Mouse (Mus musculus): ENCODE results near the gene Mga. TPM values are rescaled to one million over a fixed set of nuclear protein-coding genes. Genes with fewer than 3 reads are reported as not detected.

Gene Mga
- polyA plus RNA-seq (2015; fragmentation: Nextera tagmentation; extraction: Ambion mirVana), result 24.3 and 27.3 TPM in 2 replicates

DNA sequence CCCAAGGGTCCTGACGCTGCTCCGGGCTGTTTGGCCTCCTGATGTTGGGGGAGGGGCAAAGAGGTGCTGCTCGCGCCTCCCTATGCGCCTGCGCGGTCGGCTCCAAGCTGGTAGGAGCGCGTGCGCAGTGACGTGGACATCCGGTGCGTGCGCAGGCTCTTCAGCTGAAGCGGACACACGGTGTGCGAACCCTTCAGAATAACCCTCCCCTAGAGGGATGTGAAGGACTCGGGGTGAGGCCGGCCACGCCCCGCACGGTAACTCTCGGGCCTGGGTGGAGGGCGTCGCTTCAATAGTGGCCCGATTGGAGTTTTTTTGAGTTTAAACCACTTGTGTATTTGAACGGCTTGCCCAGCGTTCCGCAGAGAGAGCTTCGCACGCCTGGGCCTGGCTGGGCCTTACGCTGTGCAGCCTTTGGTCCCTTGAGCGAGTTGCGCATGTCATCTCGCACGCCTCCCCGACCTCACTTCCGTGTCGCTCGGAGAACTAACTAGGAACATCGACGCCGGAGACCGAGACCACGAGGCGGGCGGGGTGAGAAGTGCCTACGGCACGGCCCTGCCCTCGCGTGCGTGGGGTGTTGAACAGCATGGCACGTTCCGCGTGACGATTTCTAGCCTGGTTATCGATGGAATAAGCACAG, at the start of gene Mga:
Gene Mga (plus strand): TSS at position 139 of the 643 bp plus-strand sequence.
- ATAC-seq (ENCODE audit: insufficient read depth, low FRiP score), result peak; percentile 99
- Histone ChIP-seq H3K9me3 (replicated peaks; ENCODE audit: control insufficient read depth, low read length) (no peaks in the 10 kb centered on the region), H3K27me3 (ENCODE audit: control insufficient read depth, insufficient read depth, low read length) (no peaks in the 10 kb centered on the region), H3K4me1 (ENCODE audit: control insufficient read depth, insufficient read depth, low read length) (peaks cover 11% of the 10 kb centered on the region), H3K27ac (ENCODE audit: low read length) (peak within 1 kb of the TSS; percentile 96), H3K4me2 (ENCODE audit: low read depth, low read length) (peak within 1 kb of the TSS; percentile 95), H3K36me3 (ENCODE audit: control insufficient read depth, insufficient read depth, low read length) (no peaks in the 10 kb centered on the region), H3K9ac (ENCODE audit: low read length) (peak within 1 kb of the TSS; percentile 78), H3K4me3 (replicated peaks; ENCODE audit: low read length) (peak within 1 kb of the TSS; percentile 66)
- under 1% methylated on average over 58 of the region's 58 CpGs for WGBS

DNA sequence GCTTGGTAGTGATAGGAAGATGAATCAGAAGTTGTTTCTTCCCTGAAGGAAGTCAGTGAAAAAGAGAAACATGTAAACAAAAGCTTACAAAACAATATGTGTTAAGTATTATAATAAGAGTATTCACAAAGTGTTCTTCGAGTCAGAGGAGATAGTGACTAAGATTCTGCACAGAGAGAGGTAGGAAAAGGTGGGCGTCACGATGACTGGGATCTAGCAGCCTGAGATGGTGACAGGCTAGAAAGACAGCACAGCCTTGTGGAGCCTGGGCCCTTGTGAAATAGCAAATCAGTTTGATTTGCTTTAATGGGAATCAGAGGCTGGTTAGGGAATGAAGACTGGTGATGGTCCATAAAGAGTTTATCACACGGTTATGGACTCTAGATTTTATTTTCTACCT, 43.2 kb upstream of the Mga start:
- 84% methylated on average over 4 of the region's 4 CpGs for WGBS
- Histone ChIP-seq H3K36me3 (ENCODE audit: control insufficient read depth, insufficient read depth, low read length) (no peaks in the 10 kb centered on the region), H3K9me3 (replicated peaks; ENCODE audit: control insufficient read depth, low read length) (no peaks in the 10 kb centered on the region), H3K9ac (ENCODE audit: low read length) (no peak overlapping the region), H3K27ac (ENCODE audit: low read length) (no peak overlapping the region), H3K27me3 (ENCODE audit: control insufficient read depth, insufficient read depth, low read length) (no peaks in the 10 kb centered on the region), H3K4me1 (ENCODE audit: control insufficient read depth, insufficient read depth, low read length) (no peaks in the 10 kb centered on the region), H3K4me3 (replicated peaks; ENCODE audit: low read length) (no peak overlapping the region), H3K4me2 (ENCODE audit: low read depth, low read length) (no peak overlapping the region)
- no peak for ATAC-seq (ENCODE audit: insufficient read depth, low FRiP score)

DNA sequence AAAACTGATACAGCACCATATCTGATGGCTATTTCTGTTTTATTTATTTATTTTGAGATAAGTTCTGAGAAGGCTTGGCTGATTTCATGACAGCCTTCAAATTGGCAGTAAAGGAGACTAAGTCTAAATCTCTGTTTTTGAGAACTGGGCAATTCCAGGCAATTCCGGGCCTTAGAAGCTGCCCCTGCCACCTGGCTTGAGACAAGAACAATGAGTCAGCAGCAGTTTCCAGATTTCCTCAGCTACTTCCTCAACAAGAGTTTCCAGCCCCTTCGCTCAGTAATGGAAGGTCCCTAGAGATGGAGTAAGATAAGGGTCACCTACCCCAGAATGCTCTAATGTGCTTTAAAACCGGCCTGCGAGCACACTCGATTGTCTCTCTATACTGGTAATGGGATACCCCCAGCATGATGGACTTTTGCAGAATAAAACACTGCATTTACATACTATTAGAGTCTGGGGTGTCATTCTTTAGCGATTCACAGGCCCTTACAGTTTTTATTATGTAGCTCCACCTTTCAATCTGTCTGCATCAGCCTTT, 41.6 kb upstream of the Mga start:
- H3K36me3 ChIP-seq (ENCODE audit: control insufficient read depth, insufficient read depth, low read length), result no peaks in the 10 kb centered on the region
- H3K27ac ChIP-seq (ENCODE audit: low read length), result no peak overlapping the region
- no peaks in the 10 kb centered on the region for H3K4me1 ChIP-seq (ENCODE audit: control insufficient read depth, insufficient read depth, low read length)
- no peaks in the 10 kb centered on the region for H3K9me3 ChIP-seq (replicated peaks; ENCODE audit: control insufficient read depth, low read length)
- 67% methylated on average over 6 of the region's 6 CpGs for WGBS
- no peak overlapping the region for H3K9ac ChIP-seq (ENCODE audit: low read length)
- no peak overlapping the region for H3K4me3 ChIP-seq (replicated peaks; ENCODE audit: low read length)
- H3K4me2 ChIP-seq (ENCODE audit: low read depth, low read length), result no peak overlapping the region
- no peak for ATAC-seq (ENCODE audit: insufficient read depth, low FRiP score)
- H3K27me3 ChIP-seq (ENCODE audit: control insufficient read depth, insufficient read depth, low read length), result no peaks in the 10 kb centered on the region

DNA sequence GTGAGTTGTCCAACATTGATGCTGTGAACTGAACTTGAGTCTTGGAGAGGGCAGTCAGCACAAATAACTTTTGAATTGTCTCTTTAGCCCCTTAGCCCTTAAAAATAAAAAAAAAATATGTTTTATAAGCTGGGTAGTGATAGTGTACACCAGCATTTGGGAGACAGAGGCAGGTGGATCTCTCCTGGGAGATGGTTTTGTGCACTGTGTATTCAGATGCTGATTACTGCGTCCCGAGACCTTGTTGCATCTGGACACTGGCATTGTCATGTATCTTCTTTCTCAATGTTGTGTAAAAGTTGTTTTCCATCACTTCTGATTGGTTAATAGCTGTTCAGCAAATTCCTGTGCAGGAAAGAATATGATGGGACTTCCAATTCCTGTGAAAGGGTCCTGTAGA, 39.7 kb upstream of the Mga start:
- Histone ChIP-seq H3K4me1 (ENCODE audit: control insufficient read depth, insufficient read depth, low read length) (no peaks in the 10 kb centered on the region), H3K27ac (ENCODE audit: low read length) (no peak overlapping the region), H3K36me3 (ENCODE audit: control insufficient read depth, insufficient read depth, low read length) (no peaks in the 10 kb centered on the region), H3K9ac (ENCODE audit: low read length) (no peak overlapping the region), H3K27me3 (ENCODE audit: control insufficient read depth, insufficient read depth, low read length) (no peaks in the 10 kb centered on the region), H3K4me2 (ENCODE audit: low read depth, low read length) (no peak overlapping the region), H3K9me3 (replicated peaks; ENCODE audit: control insufficient read depth, low read length) (no peaks in the 10 kb centered on the region), H3K4me3 (replicated peaks; ENCODE audit: low read length) (no peak overlapping the region)
- no peak for ATAC-seq (ENCODE audit: insufficient read depth, low FRiP score)
- 84% methylated on average over 2 of the region's 2 CpGs for WGBS

DNA sequence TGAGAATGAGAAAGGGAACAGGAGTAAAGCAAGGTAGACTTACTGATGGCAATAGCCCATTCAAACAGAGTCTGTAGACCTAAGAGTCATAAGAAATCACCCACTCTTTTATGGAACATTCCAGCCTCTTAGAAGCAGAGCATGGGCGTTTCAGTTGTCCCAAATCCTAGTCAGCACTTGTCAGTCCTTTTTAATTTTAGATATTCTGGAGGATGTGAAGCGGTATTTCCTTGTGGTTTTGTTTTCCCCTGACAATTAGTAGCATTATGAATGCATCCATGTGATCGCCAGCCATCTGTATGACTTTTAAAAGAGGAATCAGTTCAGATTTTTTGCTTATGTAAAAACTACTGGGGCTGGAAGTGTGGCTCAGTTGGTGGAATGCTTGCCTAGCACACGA, 32.5 kb upstream of the Mga start:
- ATAC-seq (ENCODE audit: insufficient read depth, low FRiP score), result no peak
- WGBS, result 64% methylated on average over 4 of the region's 4 CpGs
- Histone ChIP-seq H3K4me1 (ENCODE audit: control insufficient read depth, insufficient read depth, low read length) (no peaks in the 10 kb centered on the region), H3K27me3 (ENCODE audit: control insufficient read depth, insufficient read depth, low read length) (no peaks in the 10 kb centered on the region), H3K9ac (ENCODE audit: low read length) (no peak overlapping the region), H3K36me3 (ENCODE audit: control insufficient read depth, insufficient read depth, low read length) (no peaks in the 10 kb centered on the region), H3K27ac (ENCODE audit: low read length) (no peak overlapping the region), H3K9me3 (replicated peaks; ENCODE audit: control insufficient read depth, low read length) (no peaks in the 10 kb centered on the region), H3K4me3 (replicated peaks; ENCODE audit: low read length) (no peak overlapping the region), H3K4me2 (ENCODE audit: low read depth, low read length) (no peak overlapping the region)

DNA sequence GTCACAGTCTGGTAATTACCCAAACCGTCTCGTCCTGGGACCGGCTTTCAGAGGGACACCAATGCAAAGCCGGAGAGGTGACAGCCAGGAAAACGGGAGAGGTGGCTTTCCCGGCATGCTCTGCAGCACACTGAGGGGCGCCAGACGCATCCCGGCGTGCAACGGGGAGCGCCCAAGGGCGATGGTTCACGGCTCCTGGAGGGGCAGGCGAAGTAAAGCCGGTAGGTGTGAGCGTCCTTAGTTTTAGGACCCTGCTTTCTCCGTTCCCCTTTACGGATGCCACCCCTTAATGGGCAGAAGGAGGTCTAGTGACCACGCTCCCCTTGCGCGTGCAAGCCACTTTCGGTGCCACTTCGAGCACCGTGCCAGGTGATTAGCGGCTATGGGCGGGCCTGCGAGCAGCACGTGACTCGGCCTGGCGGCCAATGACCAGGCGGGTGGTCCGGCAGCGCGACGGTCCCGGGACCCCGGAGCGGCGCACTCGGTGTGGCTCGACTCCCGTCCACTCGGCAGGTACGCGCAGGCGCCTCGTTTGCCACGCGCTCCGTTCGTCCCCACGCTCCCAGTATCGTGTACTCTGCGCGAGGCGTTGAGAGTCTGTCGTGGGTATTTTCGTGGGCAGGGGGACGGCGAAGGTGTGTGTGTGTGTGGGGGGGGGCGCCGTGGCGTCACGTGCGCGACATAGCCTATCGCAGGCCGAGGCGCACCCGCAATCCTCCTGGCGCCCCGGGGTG, 24.5 kb upstream of the Mga start:
- Histone ChIP-seq H3K4me3 (replicated peaks; ENCODE audit: low read length) (peak overlapping the region; percentile 66), H3K27me3 (ENCODE audit: control insufficient read depth, insufficient read depth, low read length) (no peaks in the 10 kb centered on the region), H3K9me3 (replicated peaks; ENCODE audit: control insufficient read depth, low read length) (no peaks in the 10 kb centered on the region), H3K4me2 (ENCODE audit: low read depth, low read length) (peak overlapping the region; percentile 99), H3K9ac (ENCODE audit: low read length) (peak overlapping the region; percentile 79), H3K4me1 (ENCODE audit: control insufficient read depth, insufficient read depth, low read length) (0 out of 2 replicates have a peak, but pooled peaks cover 3% of the 10 kb centered on the region), H3K36me3 (ENCODE audit: control insufficient read depth, insufficient read depth, low read length) (no peaks in the 10 kb centered on the region), H3K27ac (ENCODE audit: low read length) (peak overlapping the region; percentile 14; the same call in 1 of the 2 replicates)
- under 1% methylated on average over 73 of the region's 73 CpGs for WGBS
- ATAC-seq (ENCODE audit: insufficient read depth, low FRiP score), result peak; percentile 87

DNA sequence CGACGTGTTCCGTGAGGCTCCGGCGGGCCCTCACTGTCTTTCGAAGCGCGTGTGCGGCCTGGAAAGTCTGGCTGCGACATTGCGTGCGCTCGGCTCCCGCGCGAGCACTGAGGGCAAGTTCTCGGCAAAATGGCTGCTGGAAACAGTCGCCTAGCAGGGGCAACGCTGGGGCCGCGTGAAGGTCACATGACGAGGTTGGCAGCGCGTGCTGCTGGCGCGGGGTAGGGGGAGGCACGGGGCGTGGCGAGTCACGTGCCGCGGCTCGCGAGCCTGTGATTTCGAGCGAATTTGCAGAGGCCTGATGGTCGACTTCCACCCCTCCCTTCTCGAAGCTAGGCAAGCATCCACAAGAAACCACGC, 23.9 kb upstream of the Mga start:
- ATAC-seq (ENCODE audit: insufficient read depth, low FRiP score), result peak; percentile 91
- Histone ChIP-seq H3K4me1 (ENCODE audit: control insufficient read depth, insufficient read depth, low read length) (0 out of 2 replicates have a peak, but pooled peaks cover 3% of the 10 kb centered on the region), H3K9ac (ENCODE audit: low read length) (peak overlapping the region; percentile 79), H3K27ac (ENCODE audit: low read length) (0 out of 2 replicates have a peak overlapping the region, but pooled peaks have one; percentile 14), H3K4me3 (replicated peaks; ENCODE audit: low read length) (peak overlapping the region; percentile 66), H3K9me3 (replicated peaks; ENCODE audit: control insufficient read depth, low read length) (no peaks in the 10 kb centered on the region), H3K27me3 (ENCODE audit: control insufficient read depth, insufficient read depth, low read length) (no peaks in the 10 kb centered on the region), H3K4me2 (ENCODE audit: low read depth, low read length) (peak overlapping the region; percentile 99), H3K36me3 (ENCODE audit: control insufficient read depth, insufficient read depth, low read length) (no peaks in the 10 kb centered on the region)
- WGBS, result under 1% methylated on average over 39 of the region's 39 CpGs

DNA sequence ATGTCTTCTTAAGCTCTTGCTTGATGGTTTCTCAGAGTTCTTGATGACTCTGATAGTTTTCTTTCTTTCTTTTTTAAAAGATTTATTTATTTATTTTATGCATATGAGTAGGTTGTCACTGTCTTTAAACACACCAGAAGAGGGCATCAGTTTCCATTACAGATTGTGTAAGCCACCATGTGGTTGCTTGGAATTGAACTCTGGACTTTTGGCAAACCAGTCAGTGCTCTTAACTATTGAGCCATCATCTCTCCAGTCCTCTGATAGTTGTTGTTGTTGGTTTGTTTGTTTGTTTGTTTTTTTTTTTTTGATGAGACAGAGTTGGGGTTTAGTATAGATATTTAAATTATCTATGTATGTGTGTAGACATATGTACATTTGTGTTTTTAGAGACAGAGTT, 21.0 kb upstream of the Mga start:
- Histone ChIP-seq H3K36me3 (ENCODE audit: control insufficient read depth, insufficient read depth, low read length) (no peaks in the 10 kb centered on the region), H3K4me1 (ENCODE audit: control insufficient read depth, insufficient read depth, low read length) (0 out of 2 replicates have a peak, but pooled peaks cover 3% of the 10 kb centered on the region), H3K4me2 (ENCODE audit: low read depth, low read length) (no peak overlapping the region), H3K4me3 (replicated peaks; ENCODE audit: low read length) (no peak overlapping the region), H3K27me3 (ENCODE audit: control insufficient read depth, insufficient read depth, low read length) (no peaks in the 10 kb centered on the region), H3K9me3 (replicated peaks; ENCODE audit: control insufficient read depth, low read length) (no peaks in the 10 kb centered on the region), H3K27ac (ENCODE audit: low read length) (no peak overlapping the region), H3K9ac (ENCODE audit: low read length) (no peak overlapping the region)
- no peak for ATAC-seq (ENCODE audit: insufficient read depth, low FRiP score)

DNA sequence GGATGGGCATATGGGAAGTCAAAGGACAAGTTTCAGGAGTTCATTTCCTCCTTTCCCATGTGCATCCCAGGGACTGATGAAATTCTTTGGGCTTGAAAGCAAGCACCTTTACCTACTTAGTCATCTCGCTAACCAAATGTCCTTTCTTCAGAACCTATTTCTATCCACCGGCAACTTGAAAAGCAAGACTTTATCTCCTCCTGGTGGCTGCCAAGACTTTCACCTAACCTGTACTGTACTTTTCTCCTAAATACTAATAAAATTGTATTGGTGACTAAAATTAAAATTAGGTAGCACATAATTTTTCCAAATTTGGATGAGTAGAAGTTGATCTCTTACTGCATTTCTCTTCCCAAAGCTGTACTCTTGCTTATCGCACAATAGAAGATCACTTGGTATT, 9.8 kb upstream of the Mga start:
- no peak for ATAC-seq (ENCODE audit: insufficient read depth, low FRiP score)
- no peaks in the 10 kb centered on the region for H3K9me3 ChIP-seq (replicated peaks; ENCODE audit: control insufficient read depth, low read length)
- H3K27me3 ChIP-seq (ENCODE audit: control insufficient read depth, insufficient read depth, low read length), result no peaks in the 10 kb centered on the region
- no peak overlapping the region for H3K27ac ChIP-seq (ENCODE audit: low read length)
- H3K36me3 ChIP-seq (ENCODE audit: control insufficient read depth, insufficient read depth, low read length), result no peaks in the 10 kb centered on the region
- H3K4me3 ChIP-seq (replicated peaks; ENCODE audit: low read length), result no peak overlapping the region
- no peaks in the 10 kb centered on the region for H3K4me1 ChIP-seq (ENCODE audit: control insufficient read depth, insufficient read depth, low read length)
- 91% methylated on average over 3 of the region's 3 CpGs for WGBS
- no peak overlapping the region for H3K9ac ChIP-seq (ENCODE audit: low read length)
- H3K4me2 ChIP-seq (ENCODE audit: low read depth, low read length), result no peak overlapping the region
